8 mouse cellular contexts compared by ENCODE assay signal in the genomic region with DNA sequence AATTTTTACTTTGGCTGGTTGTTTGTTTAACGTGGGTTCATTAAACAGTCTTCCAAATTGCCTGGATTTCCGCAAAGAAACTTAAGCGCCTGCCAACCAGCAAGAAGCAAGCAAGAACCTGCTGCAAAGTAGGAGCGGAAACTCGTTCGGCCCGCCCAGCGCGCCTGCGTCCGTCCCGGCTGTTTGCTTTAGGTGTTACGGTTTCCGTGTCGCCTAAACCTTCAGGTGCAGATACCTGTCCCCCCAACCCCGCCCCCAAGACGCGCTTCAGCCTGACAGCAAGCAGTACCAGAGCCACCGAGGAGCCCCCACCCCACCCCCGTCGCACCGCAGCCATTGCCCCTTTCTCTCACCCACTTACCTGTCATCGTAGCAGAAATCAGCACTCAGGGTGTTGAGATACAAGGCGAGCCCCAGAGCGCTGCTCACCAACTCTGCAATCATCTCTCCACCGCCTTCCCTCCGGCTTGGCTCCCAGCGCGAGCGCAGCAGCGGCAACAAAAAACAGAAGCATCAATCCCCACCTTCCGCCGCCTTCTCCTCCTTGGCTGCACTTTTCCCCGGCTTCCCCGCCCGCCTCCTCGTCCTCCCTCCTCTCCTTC. TPM values are rescaled to one million over a fixed set of nuclear protein-coding genes. Genes with fewer than 3 reads are reported as not detected.
DNase-seq lines count a peak whose midpoint lies in the region; ATAC-seq and TF ChIP-seq lines count a peak whose summit lies in the region.

No protein-coding gene starts in this region.

- H3K4me1 ChIP-seq in heart, embryonic 13.5 days, result peaks cover 38% of the 10 kb centered on the region
- peaks cover 38% of the 10 kb centered on the region for H3K4me1 ChIP-seq in kidney, embryonic 16.5 days (ENCODE audit: insufficient read depth, low read length)
- no peaks in the 10 kb centered on the region for H3K4me1 ChIP-seq in lung, embryonic 14.5 days (ENCODE audit: insufficient read depth)
- H3K4me1 ChIP-seq in neural tube, embryonic 15.5 days, result peaks cover 42% of the 10 kb centered on the region

- no peaks in the 10 kb centered on the region for H3K9me3 ChIP-seq in heart, embryonic 13.5 days
- H3K9me3 ChIP-seq in kidney, embryonic 16.5 days (ENCODE audit: low read length), result no peaks in the 10 kb centered on the region
- no peaks in the 10 kb centered on the region for H3K9me3 ChIP-seq in lung, embryonic 14.5 days (ENCODE audit: low read depth, low read length)
- no peaks in the 10 kb centered on the region for H3K9me3 ChIP-seq in neural tube, embryonic 15.5 days (replicated peaks)

- ATAC-seq in heart, embryonic 13.5 days (ENCODE audit: extremely low read depth, insufficient number of reproducible peaks, low FRiP score, low TSS enrichment), result no peak
- peak; percentile 2; the same call in 1 of the 2 replicates for ATAC-seq in kidney, embryonic 16.5 days (ENCODE audit: low FRiP score, low TSS enrichment)
- ATAC-seq in lung, embryonic 14.5 days (ENCODE audit: insufficient read depth), result no peak
- ATAC-seq in neural tube, embryonic 15.5 days (ENCODE audit: low FRiP score), result no peak

- no peaks in the 10 kb centered on the region for H3K36me3 ChIP-seq in heart, embryonic 13.5 days
- no peaks in the 10 kb centered on the region for H3K36me3 ChIP-seq in kidney, embryonic 16.5 days (ENCODE audit: insufficient read depth, low read length)
- no peaks in the 10 kb centered on the region for H3K36me3 ChIP-seq in lung, embryonic 14.5 days (ENCODE audit: insufficient read depth)
- no peaks in the 10 kb centered on the region for H3K36me3 ChIP-seq in neural tube, embryonic 15.5 days

- H3K9ac ChIP-seq in heart, embryonic 13.5 days, result peak overlapping the region; percentile 89
- peak overlapping the region; percentile 84 for H3K9ac ChIP-seq in kidney, embryonic 16.5 days (replicated peaks; ENCODE audit: low read length)
- peak overlapping the region; percentile 71 for H3K9ac ChIP-seq in lung, embryonic 14.5 days
- peak overlapping the region; percentile 79 for H3K9ac ChIP-seq in neural tube, embryonic 15.5 days (replicated peaks)

- H3K4me2 ChIP-seq in heart, embryonic 13.5 days, result peak overlapping the region; percentile 98
- H3K4me2 ChIP-seq in kidney, embryonic 16.5 days (replicated peaks; ENCODE audit: low read depth, low read length), result peak overlapping the region; percentile 85
- H3K4me2 ChIP-seq in lung, embryonic 14.5 days, result peak overlapping the region; percentile 95
- H3K4me2 ChIP-seq in neural tube, embryonic 15.5 days, result peak overlapping the region; percentile 84

- WGBS in heart, embryonic 13.5 days, result under 1% methylated on average over 37 of the region's 37 CpGs
- 0% methylated on average over 36 of the region's 37 CpGs for WGBS in kidney, embryonic 16.5 days
- under 1% methylated on average over 37 of the region's 37 CpGs for WGBS in lung, embryonic 14.5 days
- 1% methylated on average over 37 of the region's 37 CpGs for WGBS in neural tube, embryonic 15.5 days

- peak overlapping the region; percentile 85 for H3K27ac ChIP-seq in heart, embryonic 13.5 days (replicated peaks)
- peak overlapping the region; percentile 91 for H3K27ac ChIP-seq in kidney, embryonic 16.5 days (ENCODE audit: low read length)
- H3K27ac ChIP-seq in lung, embryonic 14.5 days (ENCODE audit: low read depth), result peak overlapping the region; percentile 82
- peak overlapping the region; percentile 92 for H3K27ac ChIP-seq in neural tube, embryonic 15.5 days (replicated peaks)

- H3K4me3 ChIP-seq in heart, embryonic 13.5 days, result peak overlapping the region; percentile 86
- H3K4me3 ChIP-seq in kidney, embryonic 16.5 days (ENCODE audit: low read length), result peak overlapping the region; percentile 88
- peak overlapping the region; percentile 72 for H3K4me3 ChIP-seq in lung, embryonic 14.5 days (ENCODE audit: low read depth, low read length)
- H3K4me3 ChIP-seq in neural tube, embryonic 15.5 days (replicated peaks), result peak overlapping the region; percentile 78

- no peak for TF ChIP-seq CTCF in lung, embryonic 14.5 days (IDR thresholded peaks at IDR 0.05; ENCODE audit: low read depth)

- H3K27me3 ChIP-seq in heart, embryonic 13.5 days (replicated peaks), result no peaks in the 10 kb centered on the region
- no peaks in the 10 kb centered on the region for H3K27me3 ChIP-seq in kidney, embryonic 16.5 days (ENCODE audit: insufficient read depth, low read length)
- no peaks in the 10 kb centered on the region for H3K27me3 ChIP-seq in lung, embryonic 14.5 days (ENCODE audit: insufficient read depth, low read length)
- no peaks in the 10 kb centered on the region for H3K27me3 ChIP-seq in neural tube, embryonic 15.5 days (replicated peaks)

- DNase-seq in ovary, postnatal 14 days (ENCODE audit: low spot score), result peak; percentile 34
- no peak for DNase-seq in ovary, adult 18-20 months (ENCODE audit: low spot score)
- DNase-seq in embryo, embryonic 11 days, result peak; percentile 66
- DNase-seq in lung, embryonic 14.5 days, result peak; percentile 74
- DNase-seq in urinary bladder, postnatal 10 days (ENCODE audit: low spot score), result peak; percentile 14

RNA-seq across cellular contexts. Expression of a gene that starts 0.8 kb away (rescaled TPM):
- 4.4 and 4.5 TPM in 2 replicates for polyA plus RNA-seq in heart, embryonic 13.5 days (2015; fragmentation: Nextera tagmentation; extraction: Ambion mirVana)
- polyA plus RNA-seq in kidney, embryonic 16.5 days (2015; fragmentation: Nextera tagmentation; extraction: Ambion mirVana), result 7.8 and 8.8 TPM in 2 replicates
- polyA plus RNA-seq in lung, embryonic 14.5 days (2014; fragmentation: Nextera tagmentation; extraction: Ambion mirVana), result 6.9 and 7.9 TPM in 2 replicates
- 7.3 and 7.8 TPM in 2 replicates for polyA plus RNA-seq in neural tube, embryonic 15.5 days (2015; fragmentation: Nextera tagmentation; extraction: Ambion mirVana)
